Mouse (Mus musculus) midbrain, embryonic 16.5 days (tissue): ENCODE measurements around the gene Tcerg1l. TPM values are rescaled to one million over a fixed set of nuclear protein-coding genes. Genes with fewer than 3 reads are reported as not detected.

Experiments
- ATAC-seq: fragments of 200-750 bp; cut with Nextera tagmentation; 2 replicates; pipeline ENCODE4 v1.8.0; 2017; ENCODE audit warnings: moderate TSS enrichment
- H3K27ac ChIP-seq: fragments of 300-500 bp; sonication (generic); 2 replicates; pipeline ENCODE4 v1.5.1; 2014; ENCODE audit warnings: mild to moderate bottlenecking, low read length, mixed read lengths
- H3K27me3 ChIP-seq: fragments of 300-500 bp; sonication (generic); 2 replicates; pipeline ENCODE4 v1.6.1; 2014; ENCODE audit warnings: low read depth, low read length, mixed read lengths; ENCODE audit not compliant: control insufficient read depth, insufficient read depth
- H3K36me3 ChIP-seq: fragments of 300-500 bp; sonication (generic); 2 replicates; pipeline ENCODE4 v1.6.1; 2014; ENCODE audit warnings: mild to moderate bottlenecking, low read length, moderate library complexity, mixed read lengths; ENCODE audit not compliant: control insufficient read depth, insufficient read depth
- H3K4me1 ChIP-seq: fragments of 300-500 bp; sonication (generic); 2 replicates; pipeline ENCODE4 v1.6.1; 2014; ENCODE audit warnings: mild to moderate bottlenecking, low read length, mixed read lengths; ENCODE audit not compliant: control insufficient read depth, insufficient read depth
- H3K4me2 ChIP-seq: fragments of 300-500 bp; sonication (generic); 2 replicates; pipeline ENCODE4 v1.6.1; 2014; ENCODE audit warnings: mild to moderate bottlenecking, low read length, mixed read lengths
- H3K4me3 ChIP-seq: fragments of 300-500 bp; sonication (generic); 2 replicates; pipeline ENCODE4 v1.5.1; 2014; ENCODE audit warnings: low read depth, mild to moderate bottlenecking, low read length, moderate library complexity, mixed read lengths
- H3K9ac ChIP-seq: fragments of 300-500 bp; sonication (generic); 2 replicates; pipeline ENCODE4 v1.6.1; 2014; ENCODE audit warnings: low read depth, low read length, mixed read lengths
- H3K9me3 ChIP-seq: fragments of 300-500 bp; sonication (generic); replicated peaks from 2 replicates; pipeline ENCODE4 v1.6.1; 2014; ENCODE audit warnings: mild to moderate bottlenecking, low read length, mixed read lengths; ENCODE audit not compliant: control insufficient read depth, poor library complexity, severe bottlenecking
- WGBS: fragments of 180-500 bp; shearing (Covaris S2); extraction: QIAGEN DNeasy Blood & Tissue Kit; methylation state at CpG from one replicate; pipeline ENCODE4 v1.1.7; 2014; 5-methylcytosine and 5-hydroxymethylcytosine counted together
- polyA plus RNA-seq: library from polyadenylated mRNA; unstranded; fragments of >200 nt; fragmentation: Nextera tagmentation; extraction: Ambion mirVana; gene quantifications from 2 replicates; pipeline ENCODE4 v1.2.1, GENCODE M21; 2015

Gene Tcerg1l
- polyA plus RNA-seq, 1 experiment from 2014 or later, result 33.4 TPM

GRCm38 (mm10) chr7:138375573-138375972 is 22.0 kb downstream of the Tcerg1l start:
- Histone ChIP-seq H3K27me3 (no peaks in the 10 kb centered on the region), H3K4me3 (no peak overlapping the region), H3K27ac (no peak overlapping the region), H3K4me2 (no peak overlapping the region), H3K4me1 (peaks cover 3% of the 10 kb centered on the region; the same call in 1 of the 2 replicates), H3K9ac (no peak overlapping the region), H3K36me3 (no peaks in the 10 kb centered on the region), H3K9me3 (no peaks in the 10 kb centered on the region)
- no peak for ATAC-seq
- WGBS, result 63% methylated on average over 7 of the region's 7 CpGs

GRCm38 (mm10) chr7:138374376-138374775 is 23.2 kb downstream of the Tcerg1l start:
- no peak overlapping the region for H3K27ac ChIP-seq
- no peak overlapping the region for H3K9ac ChIP-seq
- H3K27me3 ChIP-seq, result no peaks in the 10 kb centered on the region
- H3K36me3 ChIP-seq, result no peaks in the 10 kb centered on the region
- no peak for ATAC-seq
- WGBS, result 71% methylated on average over 7 of the region's 7 CpGs
- no peak overlapping the region for H3K4me2 ChIP-seq
- no peaks in the 10 kb centered on the region for H3K9me3 ChIP-seq
- no peak overlapping the region for H3K4me3 ChIP-seq
- H3K4me1 ChIP-seq, result peaks cover 3% of the 10 kb centered on the region; the same call in 1 of the 2 replicates

GRCm38 (mm10) chr7:138373530-138373929 is 24.0 kb downstream of the Tcerg1l start:
- H3K4me2 ChIP-seq, result no peak overlapping the region

GRCm38 (mm10) chr7:138367570-138367969 is 30.0 kb downstream of the Tcerg1l start:
- Histone ChIP-seq H3K27me3 (no peaks in the 10 kb centered on the region), H3K27ac (no peak overlapping the region), H3K4me1 (no peaks in the 10 kb centered on the region), H3K9ac (no peak overlapping the region), H3K4me3 (no peak overlapping the region), H3K36me3 (no peaks in the 10 kb centered on the region), H3K9me3 (no peaks in the 10 kb centered on the region), H3K4me2 (no peak overlapping the region)
- ATAC-seq, result no peak
- WGBS, result 90% methylated on average over 7 of the region's 7 CpGs

More at GRCm38 (mm10) chr7:138373530-138373929, 24.0 kb downstream of the Tcerg1l start:
- Histone ChIP-seq H3K4me3 (no peak overlapping the region), H3K36me3 (no peaks in the 10 kb centered on the region), H3K27me3 (no peaks in the 10 kb centered on the region), H3K9ac (no peak overlapping the region), H3K4me1 (peaks cover 3% of the 10 kb centered on the region; the same call in 1 of the 2 replicates), H3K9me3 (no peaks in the 10 kb centered on the region), H3K27ac (no peak overlapping the region)
- WGBS, result 82% methylated on average over 5 of the region's 5 CpGs
- ATAC-seq, result no peak

GRCm38 (mm10) chr7:138365519-138365918 is 32.0 kb downstream of the Tcerg1l start:
- Histone ChIP-seq H3K4me2 (no peak overlapping the region), H3K27me3 (no peaks in the 10 kb centered on the region), H3K4me3 (no peak overlapping the region), H3K9me3 (no peaks in the 10 kb centered on the region), H3K9ac (no peak overlapping the region), H3K4me1 (no peaks in the 10 kb centered on the region), H3K36me3 (no peaks in the 10 kb centered on the region), H3K27ac (no peak overlapping the region)
- 87% methylated on average over 8 of the region's 8 CpGs for WGBS
- no peak for ATAC-seq

- WGBS, result 80% methylated on average over 8 of the region's 8 CpGs
- H3K9ac ChIP-seq, result no peak overlapping the region
- H3K4me1 ChIP-seq, result no peaks in the 10 kb centered on the region
- H3K4me3 ChIP-seq, result no peak overlapping the region
- ATAC-seq, result no peak
- no peaks in the 10 kb centered on the region for H3K9me3 ChIP-seq
- H3K27me3 ChIP-seq, result no peaks in the 10 kb centered on the region
- H3K36me3 ChIP-seq, result no peaks in the 10 kb centered on the region
- no peak overlapping the region for H3K27ac ChIP-seq
- H3K4me2 ChIP-seq, result no peak overlapping the region
Observed at GRCm38 (mm10) chr7:138357475-138357874, 40.1 kb downstream of the Tcerg1l start.

GRCm38 (mm10) chr7:138356655-138357449 is 40.7 kb downstream of the Tcerg1l start:
- 61% methylated on average over 2 of the region's 2 CpGs for WGBS
- no peak overlapping the region for H3K4me3 ChIP-seq
- no peak overlapping the region for H3K9ac ChIP-seq
- H3K27me3 ChIP-seq, result no peaks in the 10 kb centered on the region
- no peaks in the 10 kb centered on the region for H3K4me1 ChIP-seq
- no peak overlapping the region for H3K27ac ChIP-seq
- no peaks in the 10 kb centered on the region for H3K9me3 ChIP-seq
- H3K4me2 ChIP-seq, result no peak overlapping the region
- no peak for ATAC-seq
- H3K36me3 ChIP-seq, result no peaks in the 10 kb centered on the region

- 50% methylated on average over 6 of the region's 6 CpGs for WGBS
- H3K36me3 ChIP-seq, result no peaks in the 10 kb centered on the region
- no peak overlapping the region for H3K4me2 ChIP-seq
- H3K9ac ChIP-seq, result no peak overlapping the region
- no peak for ATAC-seq
- H3K9me3 ChIP-seq, result no peaks in the 10 kb centered on the region
- H3K27ac ChIP-seq, result no peak overlapping the region
- no peaks in the 10 kb centered on the region for H3K27me3 ChIP-seq
- H3K4me3 ChIP-seq, result no peak overlapping the region
- H3K4me1 ChIP-seq, result no peaks in the 10 kb centered on the region
Observed at GRCm38 (mm10) chr7:138345451-138345850, 52.1 kb downstream of the Tcerg1l start.

GRCm38 (mm10) chr7:138338451-138338850 is 59.1 kb downstream of the Tcerg1l start:
- Histone ChIP-seq H3K9me3 (no peaks in the 10 kb centered on the region), H3K27me3 (no peaks in the 10 kb centered on the region), H3K4me1 (no peaks in the 10 kb centered on the region; the same call in 1 of the 2 replicates), H3K36me3 (no peaks in the 10 kb centered on the region), H3K9ac (no peak overlapping the region), H3K27ac (no peak overlapping the region), H3K4me3 (no peak overlapping the region), H3K4me2 (no peak overlapping the region)
- 73% methylated on average over 4 of the region's 4 CpGs for WGBS
- ATAC-seq, result no peak
